Mouse (Mus musculus): ENCODE measurements around the gene Irf9. TPM values are rescaled to one million over a fixed set of nuclear protein-coding genes. Genes with fewer than 3 reads are reported as not detected.

Gene Irf9
- total and polyA plus RNA-seq, 3 experiments: 9.2 to 12.8 (median 9.6) TPM

DNA sequence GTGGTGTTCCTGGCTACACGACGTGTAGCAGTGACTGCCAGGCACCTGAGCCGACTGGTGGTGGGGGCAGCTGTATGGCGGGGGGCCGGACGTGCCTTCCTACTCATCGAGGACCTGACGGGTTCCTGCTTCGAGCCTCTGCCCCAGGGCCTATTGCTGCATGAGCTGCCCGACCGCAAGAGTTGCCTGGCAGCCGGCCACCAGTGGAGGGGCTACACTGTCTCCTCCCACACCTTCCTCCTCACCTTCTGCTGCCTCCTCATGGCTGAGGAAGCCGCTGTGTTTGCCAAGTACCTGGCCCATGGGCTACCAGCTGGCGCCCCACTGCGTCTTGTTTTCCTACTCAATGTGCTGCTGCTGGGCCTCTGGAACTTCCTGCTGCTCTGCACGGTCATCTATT, 27.0 kb upstream of the Irf9 start:
- dilution Hi-C loops (cut with MboI; ENCODE audit: extremely low pct_ligation_motif_present, extremely low pct_unique_long_range_greater_than_20kb, low sequenced_read_pairs): no loop called here
- peaks cover 13 to 27% of the 10 kb centered on the region in 2 experiments for H3K4me1 ChIP-seq (ENCODE audit: control insufficient read depth in 1 of 2, insufficient read depth in 2 of 2)
- in situ Hi-C loops (cut with MboI; ENCODE audit: low pct_ligation_motif_present, low pct_unique_long_range_greater_than_20kb, low sequenced_read_pairs): no loop called here

DNA sequence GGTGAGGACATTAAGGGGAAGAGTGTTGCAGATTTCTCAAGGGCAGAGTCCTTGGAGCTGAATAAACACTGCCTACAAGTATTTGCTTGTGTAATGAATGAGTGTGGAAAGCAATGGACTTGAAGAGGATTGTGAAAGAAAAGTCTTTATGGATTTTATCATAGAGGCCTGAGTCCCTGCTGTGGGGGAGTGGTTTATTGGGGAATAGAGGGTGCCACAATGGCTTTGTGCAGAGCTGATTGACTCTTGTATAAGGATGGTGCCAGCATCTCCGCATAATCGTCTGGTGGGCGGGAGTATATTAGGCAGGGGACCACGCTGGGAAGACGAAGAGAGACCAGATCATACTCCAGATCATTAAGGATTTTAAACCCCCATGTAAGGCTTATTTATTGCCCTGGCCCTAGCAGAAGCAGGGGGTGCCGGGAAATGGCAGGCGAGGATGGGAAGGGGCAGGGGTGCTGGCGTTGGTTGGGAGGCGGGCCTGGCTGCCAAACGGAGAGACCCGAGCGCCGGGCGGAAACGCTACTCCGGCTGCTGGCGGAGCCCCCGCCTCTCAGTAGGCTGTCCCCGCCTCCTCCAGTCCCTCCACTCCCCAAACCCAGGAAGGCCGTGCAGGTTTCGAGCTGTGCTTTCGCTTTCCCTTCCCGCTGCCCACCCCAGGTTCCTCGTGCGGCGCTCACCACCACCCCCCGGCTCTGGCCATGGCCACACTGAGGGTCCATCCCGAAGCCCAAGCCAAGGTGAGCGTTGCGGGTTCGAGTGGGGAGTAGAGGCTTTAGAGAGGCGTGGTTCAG, 25.3 kb upstream of the Irf9 start, which contains the start of gene Psme1:
Psme1 (plus strand) TSS at position 253 of the 797 bp plus-strand sequence.
- Histone ChIP-seq H3K79me2 (replicated peaks; ENCODE audit: control insufficient read depth, extremely low read depth, insufficient read depth, poor library complexity, severe bottlenecking) (peaks cover 12% of the 10 kb centered on the region), H3K9ac (ENCODE audit: insufficient read depth, low read depth) (peak within 1 kb of the TSS; percentile 83), H3K9me3 (replicated peaks; ENCODE audit: low read length) (no peaks in the 10 kb centered on the region), H3K36me3 (replicated peaks in 1 of 2; ENCODE audit: control insufficient read depth in 1 of 2, insufficient read depth in 1 of 2, low read length in 1 of 2) (peaks cover 19 to 33% of the 10 kb centered on the region in 2 experiments), H3K27ac (ENCODE audit: insufficient read depth, low read depth) (peak within 1 kb of the TSS; percentile 77), H3K4me3 (replicated peaks in 1 of 3; ENCODE audit: low read depth in 2 of 3, low read length in 2 of 3, poor library complexity in 1 of 3) (peak within 1 kb of the TSS; percentile 75 to 96 (median 95)), H3K4me2 (ENCODE audit: insufficient read depth, low read depth, poor library complexity, severe bottlenecking) (peak within 1 kb of the TSS; percentile 92), H3K4me1 (ENCODE audit: control insufficient read depth in 1 of 2, insufficient read depth in 2 of 2) (peaks cover 13 to 34% of the 10 kb centered on the region in 2 experiments), H3K27me3 (replicated peaks) (no peaks in the 10 kb centered on the region)
- in situ Hi-C loops (cut with MboI; ENCODE audit: low pct_ligation_motif_present, low pct_unique_long_range_greater_than_20kb, low sequenced_read_pairs): no loop called here
- dilution Hi-C loops (cut with MboI; ENCODE audit: extremely low pct_ligation_motif_present, extremely low pct_unique_long_range_greater_than_20kb, low sequenced_read_pairs): no loop called here
- peak; percentile 86 for DNase-seq (ENCODE audit: extremely low read depth)
- TF ChIP-seq ELF1 (IDR thresholded peaks at IDR 0.05; ENCODE audit: low read depth, low read length) (peak; percentile 85), IRF4 (IDR thresholded peaks at IDR 0.05; ENCODE audit: low read depth, low read length) (peak; percentile 83), MYC (IDR thresholded peaks at IDR 0.05; ENCODE audit: low read depth, low read length) (peak; percentile 78), ETS1 (conservative IDR thresholded peaks at IDR 0.05; ENCODE audit: low read depth, low read length) (peak; percentile 50), CHD1 (IDR thresholded peaks at IDR 0.05; ENCODE audit: low read depth, low read length) (no peak), CHD2 (IDR thresholded peaks at IDR 0.05; ENCODE audit: low read length) (0 out of 2 replicates have a peak, but pooled peaks have one; percentile 19), HCFC1 (IDR thresholded peaks at IDR 0.05; ENCODE audit: low read depth, low read length) (peak; percentile 64; the same call in 1 of the 2 replicates), PAX5 (IDR thresholded peaks at IDR 0.05; ENCODE audit: low read length) (no peak), ZKSCAN1 (IDR thresholded peaks at IDR 0.05; ENCODE audit: borderline replicate concordance, low read depth, low read length) (no peak), MXI1 (IDR thresholded peaks at IDR 0.05; ENCODE audit: low read depth, low read length) (peak; percentile 85; the same call in 1 of the 2 replicates), CTCF (conservative IDR thresholded peaks at IDR 0.05 in 1 of 2, IDR thresholded peaks at IDR 0.05 in 1 of 2; ENCODE audit: low read depth in 2 of 2, low read length in 2 of 2) (no peak), NELFE (IDR thresholded peaks at IDR 0.05; ENCODE audit: low read depth, low read length) (peak; percentile 87), TBP (conservative IDR thresholded peaks at IDR 0.05; ENCODE audit: low read depth, low read length) (peak; percentile 68), USF2 (conservative IDR thresholded peaks at IDR 0.05; ENCODE audit: low read depth, low read length) (no peak), ZNF384 (IDR thresholded peaks at IDR 0.05; ENCODE audit: low read depth, low read length) (no peak), USF1 (IDR thresholded peaks at IDR 0.05; ENCODE audit: low read depth, low read length) (no peak), KAT2A (IDR thresholded peaks at IDR 0.05; ENCODE audit: insufficient replicate concordance, low read length) (no peak), NRF1 (IDR thresholded peaks at IDR 0.05; ENCODE audit: low read depth, low read length) (no peak), BHLHE40 (IDR thresholded peaks at IDR 0.05; ENCODE audit: low read depth, low read length) (peak; percentile 49), MAFK (IDR thresholded peaks at IDR 0.05; ENCODE audit: insufficient replicate concordance, low read length) (no peak), ZMIZ1 (IDR thresholded peaks at IDR 0.05; ENCODE audit: low read depth, low read length) (peak; percentile 73; the same call in 1 of the 2 replicates), RAD21 (IDR thresholded peaks at IDR 0.05; ENCODE audit: low read depth, low read length) (no peak), ZC3H11A (IDR thresholded peaks at IDR 0.05; ENCODE audit: low read depth, low read length) (no peak), EP300 (IDR thresholded peaks at IDR 0.05; ENCODE audit: low read length) (no peak; the same call in 1 of the 2 replicates), MAX (IDR thresholded peaks at IDR 0.05; ENCODE audit: low read length) (peak; percentile 57; the same call in 1 of the 2 replicates), GABPA (IDR thresholded peaks at IDR 0.05; ENCODE audit: insufficient replicate concordance, low read depth, low read length) (no peak), E2F4 (IDR thresholded peaks at IDR 0.05; ENCODE audit: insufficient replicate concordance, low read depth, low read length) (0 out of 2 replicates have a peak, but pooled peaks have one; percentile 23)

More for the DNA sequence above, 27.0 kb upstream of the Irf9 start:
- Histone ChIP-seq H3K4me3 (replicated peaks in 1 of 3; ENCODE audit: low read depth in 2 of 3, low read length in 2 of 3, poor library complexity in 1 of 3) (no peak overlapping the region), H3K9ac (ENCODE audit: insufficient read depth, low read depth) (no peak overlapping the region), H3K36me3 (replicated peaks in 1 of 2; ENCODE audit: control insufficient read depth in 1 of 2, insufficient read depth in 1 of 2, low read length in 1 of 2) (peaks cover 15 to 20% of the 10 kb centered on the region in 2 experiments), H3K4me2 (ENCODE audit: insufficient read depth, low read depth, poor library complexity, severe bottlenecking) (no peak overlapping the region), H3K27ac (ENCODE audit: insufficient read depth, low read depth) (no peak overlapping the region), H3K79me2 (replicated peaks; ENCODE audit: control insufficient read depth, extremely low read depth, insufficient read depth, poor library complexity, severe bottlenecking) (peaks cover 12% of the 10 kb centered on the region), H3K9me3 (replicated peaks; ENCODE audit: low read length) (no peaks in the 10 kb centered on the region), H3K27me3 (replicated peaks) (no peaks in the 10 kb centered on the region)
- TF ChIP-seq JUND (conservative IDR thresholded peaks at IDR 0.05; ENCODE audit: low read depth, low read length): no peak
- TF ChIP-seq ELF1 (IDR thresholded peaks at IDR 0.05; ENCODE audit: low read depth, low read length): no peak
- no peak for TF ChIP-seq CTCF (conservative IDR thresholded peaks at IDR 0.05 in 1 of 2, IDR thresholded peaks at IDR 0.05 in 1 of 2; ENCODE audit: low read depth in 2 of 2, low read length in 2 of 2)
- no peak for TF ChIP-seq MYC (IDR thresholded peaks at IDR 0.05; ENCODE audit: low read depth, low read length)
- TF ChIP-seq MXI1 (IDR thresholded peaks at IDR 0.05; ENCODE audit: low read depth, low read length): no peak
- no peak for TF ChIP-seq JUN (IDR thresholded peaks at IDR 0.05; ENCODE audit: insufficient read depth, low read depth, low read length)
- no peak for TF ChIP-seq TBP (conservative IDR thresholded peaks at IDR 0.05; ENCODE audit: low read depth, low read length)
- no peak for TF ChIP-seq ZNF384 (IDR thresholded peaks at IDR 0.05; ENCODE audit: low read depth, low read length)
- TF ChIP-seq BHLHE40 (IDR thresholded peaks at IDR 0.05; ENCODE audit: low read depth, low read length): no peak
- TF ChIP-seq NELFE (IDR thresholded peaks at IDR 0.05; ENCODE audit: low read depth, low read length): no peak
- no peak for DNase-seq (ENCODE audit: extremely low read depth)

All from CH12.LX (cell line).